Mouse (Mus musculus): Measurements from ENCODE around the gene Tcte3. TPM values are rescaled to one million over a fixed set of nuclear protein-coding genes. Genes with fewer than 3 reads are reported as not detected.

Tcte3 gene
- total RNA-seq (2023; ENCODE audit: inconsistent age), result 1.1 to 1.6 TPM in 2 of 4 replicates, not detected in the others

DNA sequence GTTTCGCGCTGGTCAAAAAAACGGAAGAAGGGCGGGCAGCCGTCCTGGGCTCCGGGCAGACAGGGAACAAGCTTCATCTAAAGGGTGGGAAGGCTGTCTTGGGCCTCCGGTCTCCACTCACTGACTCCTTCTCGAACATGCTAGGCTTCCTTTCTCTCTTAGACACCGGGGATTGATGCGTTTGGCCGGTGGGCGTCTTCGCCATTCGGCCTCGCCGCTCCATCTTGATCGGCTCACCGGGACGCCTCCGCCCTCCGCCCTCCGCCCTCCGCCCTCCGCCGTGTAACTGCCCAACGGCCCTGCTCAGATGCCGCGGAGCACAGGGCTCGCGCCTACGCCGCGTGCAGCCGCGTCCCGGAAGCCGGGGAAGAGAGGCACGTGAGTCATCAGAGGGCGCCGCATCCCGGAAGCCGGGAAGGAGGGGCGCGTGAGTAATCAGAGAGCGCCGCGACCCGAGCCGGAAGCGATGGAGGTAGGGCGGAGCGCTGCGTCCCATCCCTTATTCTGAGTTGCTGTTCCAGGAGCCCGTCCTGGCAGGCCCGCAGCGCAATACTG is at the start of gene Tcte3, which contains the start of the genes Ermard and Gm3448:
Gene Tcte3, minus strand, starts transcription at position 314 of the 555 bp plus-strand sequence.
Gene Ermard, plus strand, starts transcription at position 34 of the 555 bp plus-strand sequence.
Gene Gm3448, minus strand, starts transcription at position 363 of the 555 bp plus-strand sequence.

DNA sequence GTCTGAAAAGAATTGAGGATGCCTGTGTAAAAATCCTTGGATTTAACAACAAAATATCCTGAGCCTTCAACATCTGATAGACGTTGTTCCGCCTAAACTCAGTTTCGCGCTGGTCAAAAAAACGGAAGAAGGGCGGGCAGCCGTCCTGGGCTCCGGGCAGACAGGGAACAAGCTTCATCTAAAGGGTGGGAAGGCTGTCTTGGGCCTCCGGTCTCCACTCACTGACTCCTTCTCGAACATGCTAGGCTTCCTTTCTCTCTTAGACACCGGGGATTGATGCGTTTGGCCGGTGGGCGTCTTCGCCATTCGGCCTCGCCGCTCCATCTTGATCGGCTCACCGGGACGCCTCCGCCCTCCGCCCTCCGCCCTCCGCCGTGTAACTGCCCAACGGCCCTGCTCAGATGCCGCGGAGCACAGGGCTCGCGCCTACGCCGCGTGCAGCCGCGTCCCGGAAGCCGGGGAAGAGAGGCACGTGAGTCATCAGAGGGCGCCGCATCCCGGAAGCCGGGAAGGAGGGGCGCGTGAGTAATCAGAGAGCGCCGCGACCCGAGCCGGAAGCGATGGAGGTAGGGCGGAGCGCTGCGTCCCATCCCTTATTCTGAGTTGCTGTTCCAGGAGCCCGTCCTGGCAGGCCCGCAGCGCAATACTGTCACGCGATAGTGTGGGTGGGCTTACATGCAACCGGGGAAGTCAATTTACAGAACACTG is 31.4 kb downstream of the Tcte3 start, which contains the start of gene Gm3435:
Gene Gm3435, plus strand, starts transcription at position 471 of the 708 bp plus-strand sequence.

DNA sequence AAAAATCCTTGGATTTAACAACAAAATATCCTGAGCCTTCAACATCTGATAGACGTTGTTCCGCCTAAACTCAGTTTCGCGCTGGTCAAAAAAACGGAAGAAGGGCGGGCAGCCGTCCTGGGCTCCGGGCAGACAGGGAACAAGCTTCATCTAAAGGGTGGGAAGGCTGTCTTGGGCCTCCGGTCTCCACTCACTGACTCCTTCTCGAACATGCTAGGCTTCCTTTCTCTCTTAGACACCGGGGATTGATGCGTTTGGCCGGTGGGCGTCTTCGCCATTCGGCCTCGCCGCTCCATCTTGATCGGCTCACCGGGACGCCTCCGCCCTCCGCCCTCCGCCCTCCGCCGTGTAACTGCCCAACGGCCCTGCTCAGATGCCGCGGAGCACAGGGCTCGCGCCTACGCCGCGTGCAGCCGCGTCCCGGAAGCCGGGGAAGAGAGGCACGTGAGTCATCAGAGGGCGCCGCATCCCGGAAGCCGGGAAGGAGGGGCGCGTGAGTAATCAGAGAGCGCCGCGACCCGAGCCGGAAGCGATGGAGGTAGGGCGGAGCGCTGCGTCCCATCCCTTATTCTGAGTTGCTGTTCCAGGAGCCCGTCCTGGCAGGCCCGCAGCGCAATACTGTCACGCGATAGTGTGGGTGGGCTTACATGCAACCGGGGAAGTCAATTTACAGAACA is 62.8 kb downstream of the Tcte3 start, which contains the start of the genes 9030025P20Rik and Gm3417:
Gene 9030025P20Rik, plus strand, starts transcription at position 107 of the 677 bp plus-strand sequence.
Gene Gm3417, minus strand, starts transcription at position 429 of the 677 bp plus-strand sequence.

Other genes with a start within 250 kb of the Tcte3 start
- gene Wdr27, start 98.3 kb downstream of the Tcte3 start, total RNA-seq (2023; ENCODE audit: inconsistent age), result not detected in 4 replicates
- gene 1600012H06Rik, start 98.3 kb downstream of the Tcte3 start, total RNA-seq (2023; ENCODE audit: inconsistent age), result 17.1 to 24.2 TPM (median 20.5 TPM) in 4 replicates
- 30.2 to 32.7 TPM (median 32.0 TPM) in 4 replicates for gene Phf10, start 80.2 kb downstream of the Tcte3 start, total RNA-seq (2023; ENCODE audit: inconsistent age)
- gene 9030025P20Rik, start 63.0 kb downstream of the Tcte3 start, total RNA-seq (2023; ENCODE audit: inconsistent age), result 20.9 to 25.3 TPM (median 24.0 TPM) in 4 replicates
- not detected in 4 replicates for gene Gm3417, start 62.7 kb downstream of the Tcte3 start, total RNA-seq (2023; ENCODE audit: inconsistent age)
- gene Gm3435, start 31.3 kb downstream of the Tcte3 start, total RNA-seq (2023; ENCODE audit: inconsistent age), result 7.4 to 10.8 TPM (median 9.1 TPM) in 4 replicates
- 142 to 179 TPM (median 168 TPM) in 4 replicates for gene Ermard, start 280 bp downstream of the Tcte3 start, total RNA-seq (2023; ENCODE audit: inconsistent age)
- gene Gm3448, start within 50 bp of the Tcte3 start, total RNA-seq (2023; ENCODE audit: inconsistent age), result 10.0 to 14.4 TPM (median 11.8 TPM) in 4 replicates